Mouse (Mus musculus) kidney, adult 2 months (tissue): ENCODE measurements around the gene Zfp629.

Experiments
- CTCF ChIP-seq: fragments of 200-500 bp; conservative IDR thresholded peaks from 2 replicates; pipeline ENCODE4 v1.5.1; 2011; ENCODE audit warnings: low read depth, mild to moderate bottlenecking, control low read depth, low read length, moderate library complexity, mixed read lengths; ENCODE audit not compliant: insufficient read depth, insufficient read length
- POLR2A ChIP-seq: fragments of 200-500 bp; IDR thresholded peaks from one replicate; pipeline ENCODE4 v1.6.1; 2011; ENCODE audit warnings: low read depth, low read length, control low read depth

DNA sequence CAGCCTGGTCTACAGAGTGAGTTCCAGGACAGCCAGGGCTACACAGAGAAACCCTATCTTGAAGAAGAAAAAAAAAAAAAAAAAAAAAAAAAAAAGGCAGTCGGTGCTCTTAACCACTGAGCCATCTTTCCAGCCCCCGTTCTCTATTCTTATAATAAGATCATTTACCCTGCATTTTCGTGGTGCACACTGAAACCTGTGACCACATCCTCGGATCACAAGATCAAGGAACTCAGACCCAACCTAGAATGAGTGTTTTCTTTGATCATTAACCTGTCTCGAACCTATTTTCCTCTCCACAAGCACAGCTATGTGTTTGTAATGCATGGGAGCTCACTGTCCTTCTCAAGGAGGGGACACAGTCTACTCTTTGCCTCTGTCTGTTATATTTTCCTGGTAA is 13.0 kb upstream of the Zfp629 start:
- TF ChIP-seq POLR2A (no peak), CTCF (no peak)
